Mouse (Mus musculus): ENCODE measurements at regions not wholly inside any gene's neighbourhood (a gene's known extent, or its start where the extent isn't known, plus 50 kb on each side); places are given as distances from the start of the nearest gene placed in this dataset.

DNA sequence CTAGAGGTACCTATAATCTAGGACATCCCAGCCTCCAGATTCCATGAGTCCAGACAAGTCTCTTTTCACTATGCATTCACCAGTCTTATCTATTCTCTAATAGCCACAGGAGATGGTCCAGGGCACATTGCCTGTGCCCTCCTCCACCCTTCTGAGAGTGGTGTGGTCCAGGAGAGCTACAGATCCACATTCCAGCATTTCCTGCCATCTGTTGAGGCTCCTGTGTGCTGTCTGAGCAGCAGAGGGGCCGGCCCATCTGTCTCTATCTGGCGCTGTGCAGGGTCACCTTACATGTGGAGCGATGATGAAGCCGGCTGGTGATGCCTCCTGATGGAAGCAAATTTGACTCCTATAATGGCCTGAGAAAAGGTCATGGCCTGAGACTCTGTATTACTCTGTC is 263.9 kb upstream of the Rpl38 start:
- H3K9ac ChIP-seq (replicated peaks), result no peak overlapping the region
- no peak overlapping the region for H3K4me2 ChIP-seq (replicated peaks)
- 70% methylated on average over 4 of the region's 4 CpGs for WGBS
- H3K27me3 ChIP-seq, result peaks cover 4% of the 10 kb centered on the region; the same call in 1 of the 2 replicates
- H3K9me3 ChIP-seq, result no peaks in the 10 kb centered on the region
- no peak overlapping the region for H3K4me3 ChIP-seq
- no peak for ATAC-seq (ENCODE audit: low FRiP score, low read depth)
- H3K36me3 ChIP-seq, result no peaks in the 10 kb centered on the region
- peaks cover 14% of the 10 kb centered on the region for H3K4me1 ChIP-seq
- no peak overlapping the region for H3K27ac ChIP-seq (replicated peaks)

DNA sequence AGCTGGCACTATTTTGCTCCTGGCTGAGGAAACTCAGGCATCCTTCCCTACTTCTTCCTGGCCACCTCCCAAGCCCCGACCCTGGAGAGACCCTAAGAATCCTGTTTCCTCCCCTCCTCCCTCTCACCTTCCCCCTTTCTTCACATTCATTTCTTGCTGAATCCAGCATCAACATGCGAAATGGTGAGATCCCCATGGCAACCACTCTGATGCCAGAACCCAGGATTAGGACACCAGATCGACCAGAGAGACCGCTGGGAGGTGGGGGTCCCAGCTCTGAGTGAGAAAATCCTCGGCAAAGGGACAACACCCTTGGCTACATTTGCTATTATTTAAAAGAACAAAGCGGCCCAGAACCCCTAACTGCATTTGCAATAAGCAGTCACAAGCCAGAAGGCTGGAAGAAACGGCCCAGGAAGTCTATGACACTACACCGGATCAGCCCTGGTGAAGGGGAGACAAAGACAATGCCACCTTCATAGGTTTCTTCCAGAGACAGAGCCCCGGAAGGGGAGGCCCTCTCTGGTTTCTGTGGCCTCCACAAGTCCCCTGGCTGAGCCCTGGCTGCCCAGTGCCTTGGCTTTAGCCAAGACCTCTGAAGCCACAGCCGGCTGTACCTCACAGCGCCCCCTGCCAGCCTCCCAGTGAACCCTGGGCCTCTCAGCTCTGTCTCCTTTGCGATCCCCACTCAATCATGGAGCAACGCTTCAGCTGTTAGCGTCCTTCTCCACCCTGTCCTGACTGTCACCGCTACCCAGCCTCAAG is 265.6 kb upstream of the Rpl38 start:
- Histone ChIP-seq H3K4me3 (no peak overlapping the region), H3K36me3 (no peaks in the 10 kb centered on the region), H3K9me3 (no peaks in the 10 kb centered on the region), H3K4me1 (peaks cover 14% of the 10 kb centered on the region), H3K4me2 (replicated peaks) (no peak overlapping the region), H3K27me3 (peaks cover 4% of the 10 kb centered on the region; the same call in 1 of the 2 replicates), H3K27ac (replicated peaks) (peak overlapping the region; percentile 58), H3K9ac (replicated peaks) (no peak overlapping the region)
- peak; percentile 60; the same call in 1 of the 2 replicates for ATAC-seq (ENCODE audit: low FRiP score, low read depth)
- WGBS, result 20% methylated on average over 15 of the region's 15 CpGs

DNA sequence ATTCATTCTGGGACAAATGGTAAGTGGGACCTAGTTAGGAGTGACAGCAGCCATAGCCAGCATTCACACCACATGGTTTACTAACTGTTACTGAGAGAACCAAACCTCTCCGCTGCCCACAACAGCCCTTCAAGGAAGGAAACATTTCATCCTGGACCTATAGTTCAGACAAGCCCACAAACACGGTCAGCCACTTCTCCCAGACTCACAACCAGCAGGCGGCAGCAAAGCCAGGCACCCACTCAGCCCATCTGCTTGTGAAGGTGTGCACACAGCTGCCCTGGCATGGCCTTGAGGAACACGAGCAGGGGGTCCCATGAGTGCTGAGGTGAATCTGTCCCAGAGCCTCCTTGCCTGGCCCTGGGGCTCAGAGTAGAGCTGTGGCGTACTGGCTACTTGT is 267.6 kb upstream of the Rpl38 start:
- Histone ChIP-seq H3K4me3 (no peak overlapping the region), H3K27ac (replicated peaks) (no peak overlapping the region), H3K4me1 (peaks cover 14% of the 10 kb centered on the region), H3K9ac (replicated peaks) (no peak overlapping the region), H3K36me3 (no peaks in the 10 kb centered on the region), H3K9me3 (no peaks in the 10 kb centered on the region), H3K4me2 (replicated peaks) (no peak overlapping the region), H3K27me3 (peaks cover 4% of the 10 kb centered on the region; the same call in 1 of the 2 replicates)
- 70% methylated on average over 5 of the region's 5 CpGs for WGBS
- ATAC-seq (ENCODE audit: low FRiP score, low read depth), result no peak

DNA sequence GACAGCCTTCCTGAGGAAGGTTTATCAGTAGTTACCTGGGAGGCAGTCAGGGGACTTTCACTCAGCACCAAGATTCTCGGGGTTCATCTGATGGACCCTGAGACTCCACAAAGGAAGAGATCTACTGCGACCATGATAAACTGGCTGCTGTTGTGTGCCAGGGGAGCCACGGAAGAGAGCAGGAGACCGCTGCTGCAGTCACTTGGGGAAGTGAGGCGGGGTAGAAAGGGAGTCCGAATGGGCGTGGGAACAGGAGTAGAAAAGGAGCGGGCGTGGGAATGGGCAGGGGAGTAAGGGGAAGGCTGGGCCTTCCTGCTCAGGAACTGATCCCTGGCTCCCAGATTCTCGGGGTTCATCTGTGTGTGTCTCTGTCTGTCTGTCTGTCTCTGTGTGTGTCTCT is 276.2 kb upstream of the Rpl38 start:
- Histone ChIP-seq H3K4me2 (replicated peaks) (no peak overlapping the region), H3K4me1 (no peaks in the 10 kb centered on the region), H3K36me3 (no peaks in the 10 kb centered on the region), H3K27me3 (peaks cover 5% of the 10 kb centered on the region; the same call in 1 of the 2 replicates), H3K4me3 (no peak overlapping the region), H3K27ac (replicated peaks) (no peak overlapping the region), H3K9ac (replicated peaks) (no peak overlapping the region), H3K9me3 (no peaks in the 10 kb centered on the region)
- 78% methylated on average over 10 of the region's 10 CpGs for WGBS
- ATAC-seq (ENCODE audit: low FRiP score, low read depth), result no peak

DNA sequence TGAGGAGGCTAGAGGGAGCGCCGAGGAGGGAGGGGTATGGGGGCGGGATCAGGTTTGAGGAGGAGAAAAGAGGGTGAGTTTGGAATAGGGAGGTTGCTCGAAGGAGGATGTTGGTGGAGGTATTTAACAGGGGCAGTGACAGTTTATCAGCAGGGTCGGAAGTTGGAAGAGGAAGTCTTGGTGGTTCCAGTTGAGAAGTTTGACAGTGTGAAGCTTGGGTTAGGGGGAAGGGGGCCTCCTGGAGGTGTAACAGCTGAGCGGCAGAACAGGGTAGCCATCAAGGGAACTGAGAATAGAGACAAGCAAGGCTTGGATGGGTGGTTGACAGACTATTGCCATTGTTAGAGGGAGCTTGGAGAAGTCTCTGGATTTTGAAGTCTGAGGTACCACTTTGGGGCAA is 276.8 kb upstream of the Rpl38 start:
- WGBS, result 74% methylated on average over 6 of the region's 6 CpGs
- no peak for ATAC-seq (ENCODE audit: low FRiP score, low read depth)
- no peaks in the 10 kb centered on the region for H3K9me3 ChIP-seq
- H3K9ac ChIP-seq (replicated peaks), result no peak overlapping the region
- H3K36me3 ChIP-seq, result no peaks in the 10 kb centered on the region
- no peak overlapping the region for H3K4me2 ChIP-seq (replicated peaks)
- no peaks in the 10 kb centered on the region for H3K4me1 ChIP-seq
- H3K27ac ChIP-seq (replicated peaks), result no peak overlapping the region
- H3K4me3 ChIP-seq, result no peak overlapping the region
- H3K27me3 ChIP-seq, result peaks cover 5% of the 10 kb centered on the region; the same call in 1 of the 2 replicates

DNA sequence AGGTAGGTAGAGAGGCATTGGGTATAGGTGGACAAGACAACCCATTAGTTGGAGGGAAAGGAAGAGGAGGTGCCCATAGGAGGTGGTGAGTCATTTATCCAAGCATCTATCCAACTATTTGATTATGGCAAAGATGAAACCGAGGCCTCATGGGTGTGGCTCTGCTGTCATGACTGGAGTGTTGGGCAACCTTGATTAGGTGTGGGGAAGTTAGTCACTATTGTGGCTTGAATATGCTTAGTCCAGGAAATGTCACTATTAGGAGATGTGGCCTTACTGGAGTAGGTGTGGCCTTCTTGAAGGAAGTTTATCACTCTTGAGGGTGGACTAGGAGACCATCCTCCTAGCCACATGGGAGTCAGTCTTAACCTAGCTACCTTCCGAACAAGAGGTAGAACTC is 281.2 kb upstream of the Rpl38 start:
- H3K4me1 ChIP-seq, result no peaks in the 10 kb centered on the region
- no peak overlapping the region for H3K4me2 ChIP-seq (replicated peaks)
- WGBS, result 90% methylated on average over 2 of the region's 2 CpGs
- ATAC-seq (ENCODE audit: low FRiP score, low read depth), result no peak
- no peaks in the 10 kb centered on the region for H3K36me3 ChIP-seq
- no peak overlapping the region for H3K4me3 ChIP-seq
- H3K9me3 ChIP-seq, result no peaks in the 10 kb centered on the region
- peaks cover 1% of the 10 kb centered on the region; the same call in 1 of the 2 replicates for H3K27me3 ChIP-seq
- no peak overlapping the region for H3K9ac ChIP-seq (replicated peaks)
- H3K27ac ChIP-seq (replicated peaks), result no peak overlapping the region

DNA sequence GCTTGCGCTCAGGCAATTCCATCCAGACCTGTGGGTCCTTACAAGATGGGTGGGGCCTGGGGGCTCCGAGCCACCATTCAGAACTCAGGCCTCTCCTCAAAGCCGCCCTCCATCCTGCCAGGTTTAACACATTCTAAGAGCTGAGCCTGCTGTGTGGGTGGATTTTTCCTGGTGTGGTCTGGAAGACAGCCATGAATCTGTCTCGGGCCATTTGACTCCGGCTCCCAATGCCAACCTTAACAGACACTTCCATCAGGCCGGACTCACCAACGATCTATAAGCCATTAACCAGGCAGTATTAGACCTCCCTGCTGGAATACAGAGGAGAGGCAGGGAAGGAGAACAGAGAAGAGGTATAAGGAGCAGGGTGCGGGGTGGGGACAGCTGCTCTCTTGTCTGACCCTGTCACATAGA is 288.9 kb upstream of the Rpl38 start:
- WGBS, result 77% methylated on average over 8 of the region's 8 CpGs
- no peak for ATAC-seq (ENCODE audit: low FRiP score, low read depth)
- H3K9ac ChIP-seq (replicated peaks), result no peak overlapping the region
- no peaks in the 10 kb centered on the region; the same call in 1 of the 2 replicates for H3K27me3 ChIP-seq
- H3K27ac ChIP-seq (replicated peaks), result no peak overlapping the region
- no peak overlapping the region for H3K4me3 ChIP-seq
- H3K9me3 ChIP-seq, result no peaks in the 10 kb centered on the region
- no peak overlapping the region for H3K4me2 ChIP-seq (replicated peaks)
- H3K4me1 ChIP-seq, result peaks cover 6% of the 10 kb centered on the region; the same call in 1 of the 2 replicates
- no peaks in the 10 kb centered on the region for H3K36me3 ChIP-seq

DNA sequence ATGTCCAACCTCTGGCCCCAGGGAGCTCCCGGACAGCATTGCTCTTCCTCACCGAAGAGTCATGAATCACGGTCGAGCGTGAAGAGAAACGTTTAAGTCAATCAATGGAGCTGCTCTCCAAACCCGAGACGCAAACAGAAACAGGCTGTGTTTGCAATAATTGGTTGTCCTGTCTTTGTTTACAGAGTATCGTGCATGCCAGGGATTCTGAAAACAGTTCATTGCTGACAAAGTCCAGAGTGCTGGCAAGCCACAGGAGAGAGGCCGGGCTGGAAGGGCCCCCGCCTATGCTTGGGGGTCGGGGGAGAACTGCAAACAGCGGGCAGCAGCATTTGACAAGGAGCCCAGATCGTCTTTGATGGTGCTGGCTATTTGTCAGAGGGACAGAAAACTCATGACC is 292.4 kb upstream of the Rpl38 start:
- Histone ChIP-seq H3K4me2 (replicated peaks) (no peak overlapping the region), H3K36me3 (no peaks in the 10 kb centered on the region), H3K4me1 (peaks cover 6% of the 10 kb centered on the region; the same call in 1 of the 2 replicates), H3K27me3 (no peaks in the 10 kb centered on the region; the same call in 1 of the 2 replicates), H3K9me3 (no peaks in the 10 kb centered on the region), H3K4me3 (no peak overlapping the region), H3K27ac (replicated peaks) (no peak overlapping the region), H3K9ac (replicated peaks) (no peak overlapping the region)
- no peak for ATAC-seq (ENCODE audit: low FRiP score, low read depth)
- WGBS, result 63% methylated on average over 14 of the region's 14 CpGs

DNA sequence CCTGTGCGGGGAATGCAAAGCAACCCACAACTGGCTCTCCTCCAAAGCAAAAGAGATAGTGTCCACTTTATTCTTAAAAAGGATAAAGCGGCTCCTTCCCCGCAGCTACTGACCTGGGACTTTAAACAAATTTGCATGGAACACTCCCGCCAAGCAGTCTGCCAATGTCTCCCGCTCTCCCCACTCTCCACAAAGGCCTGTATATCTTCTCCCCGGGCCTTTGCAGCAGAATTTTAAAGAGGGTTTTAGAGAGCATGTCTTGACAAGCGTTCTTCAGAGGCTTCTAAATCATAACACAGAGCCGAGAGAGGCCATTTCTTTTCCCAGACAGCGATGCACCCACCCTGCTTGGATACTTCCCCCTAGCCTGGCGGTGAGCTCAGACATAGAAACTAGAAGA is 297.6 kb upstream of the Rpl38 start:
- Histone ChIP-seq H3K27ac (replicated peaks) (no peak overlapping the region), H3K4me3 (no peak overlapping the region), H3K27me3 (0 out of 2 replicates have a peak, but pooled peaks cover 6% of the 10 kb centered on the region), H3K9ac (replicated peaks) (no peak overlapping the region), H3K36me3 (no peaks in the 10 kb centered on the region), H3K4me1 (peaks cover 11% of the 10 kb centered on the region; the same call in 1 of the 2 replicates), H3K4me2 (replicated peaks) (no peak overlapping the region), H3K9me3 (no peaks in the 10 kb centered on the region)
- no peak for ATAC-seq (ENCODE audit: low FRiP score, low read depth)
- 48% methylated on average over 10 of the region's 10 CpGs for WGBS

DNA sequence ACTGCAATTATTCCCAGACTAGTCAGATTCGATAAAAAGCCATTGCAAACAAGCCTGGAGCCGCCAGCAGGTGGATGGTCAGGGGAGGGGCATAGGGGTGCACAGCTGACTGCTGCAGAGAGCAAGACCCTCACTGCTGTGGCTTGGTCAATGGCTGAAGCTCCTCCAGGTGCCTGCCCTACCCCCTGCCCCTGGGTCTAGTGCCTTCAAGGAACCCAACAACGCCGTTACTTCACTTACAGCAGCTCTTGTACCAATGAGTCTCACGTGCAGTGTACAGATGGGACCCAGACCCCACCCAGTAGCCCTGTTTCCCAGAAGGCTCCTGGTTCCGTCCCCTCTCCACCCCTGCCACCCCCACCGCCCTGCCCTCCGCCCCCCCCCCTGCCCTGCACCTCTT is 300.5 kb upstream of the Rpl38 start:
- Histone ChIP-seq H3K9ac (replicated peaks) (no peak overlapping the region), H3K4me3 (no peak overlapping the region), H3K36me3 (no peaks in the 10 kb centered on the region), H3K27ac (replicated peaks) (no peak overlapping the region), H3K9me3 (no peaks in the 10 kb centered on the region), H3K27me3 (0 out of 2 replicates have a peak, but pooled peaks cover 6% of the 10 kb centered on the region), H3K4me1 (peaks cover 7% of the 10 kb centered on the region; the same call in 1 of the 2 replicates), H3K4me2 (replicated peaks) (no peak overlapping the region)
- no peak for ATAC-seq (ENCODE audit: low FRiP score, low read depth)
- 87% methylated on average over 8 of the region's 8 CpGs for WGBS

DNA sequence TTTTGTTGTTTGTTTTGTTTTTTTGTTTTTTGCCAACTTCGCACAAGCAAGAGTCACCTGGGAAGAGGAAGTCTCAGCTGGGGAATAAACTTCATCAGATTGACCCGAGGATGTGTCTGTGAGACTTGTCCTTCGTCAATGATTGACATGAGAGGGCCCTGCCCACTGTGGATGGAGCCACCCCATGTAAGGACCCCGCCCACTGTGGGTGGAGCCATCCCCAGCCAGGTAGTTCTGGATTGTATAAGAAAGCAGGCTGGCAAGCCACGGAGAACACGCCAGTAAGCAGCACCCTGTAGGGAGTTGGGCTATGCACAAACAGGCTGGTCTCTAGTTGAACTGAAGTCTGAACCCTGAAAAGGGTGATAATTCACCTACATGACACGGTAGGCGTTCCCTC is 294.1 kb upstream of the Sdk2 start:
- WGBS, result 79% methylated on average over 8 of the region's 8 CpGs
- Histone ChIP-seq H3K27ac (replicated peaks) (no peak overlapping the region), H3K4me1 (no peaks in the 10 kb centered on the region), H3K36me3 (no peaks in the 10 kb centered on the region), H3K4me3 (no peak overlapping the region), H3K9me3 (peaks cover 6% of the 10 kb centered on the region; the same call in 1 of the 2 replicates), H3K4me2 (replicated peaks) (no peak overlapping the region), H3K9ac (replicated peaks) (no peak overlapping the region), H3K27me3 (no peaks in the 10 kb centered on the region)
- no peak for ATAC-seq (ENCODE audit: low FRiP score, low read depth)

DNA sequence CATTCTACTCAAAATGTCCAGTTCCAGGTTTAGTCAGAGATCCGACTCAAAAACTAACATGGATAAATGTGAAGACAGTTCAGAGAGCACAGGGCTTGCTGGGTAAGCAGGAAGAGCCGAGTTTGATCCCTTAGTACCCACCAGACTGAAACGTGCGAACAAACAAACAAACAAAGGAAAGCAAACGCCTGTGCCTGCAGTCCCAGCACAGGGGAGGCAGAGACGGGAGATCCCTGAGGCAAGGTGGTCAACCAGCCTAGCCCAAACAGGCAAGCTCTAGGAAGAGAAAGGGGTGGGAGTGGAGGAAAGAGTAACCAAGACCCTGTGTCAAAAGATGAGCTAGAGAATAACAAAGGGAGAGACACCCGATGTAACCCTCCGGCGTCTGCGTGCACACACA is 293.5 kb upstream of the Sdk2 start:
- Histone ChIP-seq H3K9me3 (peaks cover 6% of the 10 kb centered on the region; the same call in 1 of the 2 replicates), H3K4me1 (no peaks in the 10 kb centered on the region), H3K27ac (replicated peaks) (no peak overlapping the region), H3K4me3 (no peak overlapping the region), H3K9ac (replicated peaks) (no peak overlapping the region), H3K36me3 (no peaks in the 10 kb centered on the region), H3K27me3 (no peaks in the 10 kb centered on the region), H3K4me2 (replicated peaks) (no peak overlapping the region)
- ATAC-seq (ENCODE audit: low FRiP score, low read depth), result no peak
- WGBS, result 88% methylated on average over 10 of the region's 10 CpGs
